Mouse (Mus musculus) myocyte (in vitro differentiated cells): Measurements from ENCODE around the gene Kcnd3.

Source experiments
- CEBPB ChIP-seq: IDR thresholded peaks from 2 replicates; pipeline ENCODE4 v1.6.1; 2011; ENCODE audit warnings: mild to moderate bottlenecking, moderate library complexity; ENCODE audit not compliant: poor library complexity, insufficient read depth, severe bottlenecking
- E2F4 ChIP-seq: IDR thresholded peaks from one replicate; pipeline ENCODE4 v1.6.1; 2011; ENCODE audit warnings: mild to moderate bottlenecking, control low read depth, moderate library complexity; ENCODE audit not compliant: insufficient read depth
- MAX ChIP-seq: IDR thresholded peaks from one replicate; pipeline ENCODE4 v1.6.1; 2011; ENCODE audit warnings: low read depth, mild to moderate bottlenecking, control low read depth
- MYOD1 ChIP-seq, 3 experiments: IDR thresholded peaks; one replicate each; pipeline ENCODE4 v1.6.1; 2011; ENCODE audit warnings: control low read depth in 2 of 3, low read depth in 2 of 3, mild to moderate bottlenecking in 2 of 3, moderate library complexity in 1 of 3; ENCODE audit not compliant: insufficient read length in 2 of 3, control insufficient read depth in 1 of 3
- MYOG ChIP-seq, 3 experiments: IDR thresholded peaks; one replicate each; pipeline ENCODE4 v1.6.1; 2011; ENCODE audit warnings: control low read depth in 2 of 3, low read depth in 2 of 3, mild to moderate bottlenecking in 2 of 3; ENCODE audit not compliant: insufficient read length in 2 of 3, control insufficient read depth in 1 of 3, insufficient read depth in 1 of 3
- POLR2A ChIP-seq: IDR thresholded peaks from one replicate; pipeline ENCODE4 v1.6.1; 2011; ENCODE audit warnings: low read depth, mild to moderate bottlenecking, control low read depth, moderate library complexity; ENCODE audit not compliant: insufficient read length
- POLR2AphosphoS2 ChIP-seq: IDR thresholded peaks from one replicate; pipeline ENCODE4 v1.6.1; 2011; ENCODE audit warnings: low read depth, control low read depth; ENCODE audit not compliant: insufficient read length
- REST ChIP-seq: IDR thresholded peaks from one replicate; pipeline ENCODE4 v1.6.1; 2011; ENCODE audit warnings: mild to moderate bottlenecking, control low read depth, moderate library complexity; ENCODE audit not compliant: insufficient read depth, insufficient read length
- TCF12 ChIP-seq: IDR thresholded peaks from one replicate; pipeline ENCODE4 v1.6.1; 2011; ENCODE audit warnings: mild to moderate bottlenecking, control low read depth; ENCODE audit not compliant: poor library complexity, insufficient read depth, severe bottlenecking
- TCF3 ChIP-seq: IDR thresholded peaks from one replicate; pipeline ENCODE4 v1.6.1; 2011; ENCODE audit warnings: low read depth, control low read depth; ENCODE audit not compliant: insufficient read length
- USF1 ChIP-seq: IDR thresholded peaks from one replicate; pipeline ENCODE4 v1.6.1; 2011; ENCODE audit warnings: low read depth, mild to moderate bottlenecking, control low read depth, moderate library complexity

DNA sequence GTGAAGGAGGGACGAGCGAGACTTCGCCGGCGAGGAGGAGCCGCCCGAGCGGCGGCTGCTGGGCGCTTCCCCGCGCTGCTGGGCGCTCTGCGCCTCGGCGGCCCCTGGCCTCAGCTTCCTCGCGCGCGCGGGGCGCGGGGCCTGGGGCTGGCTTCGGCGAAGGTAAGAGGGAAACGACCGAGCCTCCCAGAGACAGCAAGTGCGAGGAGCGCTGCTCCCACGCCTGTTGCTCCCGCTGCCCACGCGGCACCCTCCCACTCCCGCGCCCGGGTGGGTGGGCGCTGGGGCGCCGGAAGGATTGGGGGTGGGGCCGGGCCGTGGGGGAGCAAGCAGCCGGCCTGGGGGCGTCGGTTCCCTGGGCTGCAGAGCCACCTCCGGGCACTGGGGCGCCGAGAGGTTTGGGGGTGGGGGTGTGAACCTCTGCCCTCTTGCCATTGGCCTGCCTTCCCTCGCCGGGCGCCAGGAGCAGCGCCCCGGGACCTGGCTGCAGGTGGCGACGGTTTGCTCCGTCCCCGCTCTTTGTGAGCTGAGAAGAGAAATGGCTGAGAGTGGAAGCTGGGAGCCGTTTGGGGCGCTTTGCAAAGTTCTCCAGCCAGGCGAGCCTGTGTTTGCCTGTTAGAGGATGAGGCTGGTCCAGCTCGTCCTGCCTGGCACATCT lies 555 bp downstream of the Kcnd3 start:
- TF ChIP-seq POLR2A (no peak), USF1 (no peak), MAX (no peak), E2F4 (no peak), POLR2AphosphoS2 (no peak), TCF3 (no peak), REST (no peak), MYOG (IDR thresholded peaks at IDR 0.05; ENCODE audit: control insufficient read depth in 1 of 3, insufficient read depth in 1 of 3, insufficient read length in 2 of 3, low read depth in 2 of 3) (no peak), TCF12 (no peak), MYOD1 (IDR thresholded peaks at IDR 0.05; ENCODE audit: control insufficient read depth in 1 of 3, insufficient read length in 2 of 3, low read depth in 2 of 3) (no peak), CEBPB (no peak)
